Mouse (Mus musculus) regulatory T cell (primary cell): ENCODE measurements around the gene Phactr1.
"Not testable (repeated sequence)": the region's sequence is repeated elsewhere in the genome, so short reads cannot be mapped to it uniquely, and the experiment has no call there.

Experiments used
- in situ Hi-C: fragments of 300-600 bp; cut with MboI, MseI; formaldehyde crosslinking; loops from one replicate; pipeline ENCODE4 v1.15.1; 2025; ENCODE audit warnings: high pct_unique_total_duplicates

The Phactr1 gene

DNA sequence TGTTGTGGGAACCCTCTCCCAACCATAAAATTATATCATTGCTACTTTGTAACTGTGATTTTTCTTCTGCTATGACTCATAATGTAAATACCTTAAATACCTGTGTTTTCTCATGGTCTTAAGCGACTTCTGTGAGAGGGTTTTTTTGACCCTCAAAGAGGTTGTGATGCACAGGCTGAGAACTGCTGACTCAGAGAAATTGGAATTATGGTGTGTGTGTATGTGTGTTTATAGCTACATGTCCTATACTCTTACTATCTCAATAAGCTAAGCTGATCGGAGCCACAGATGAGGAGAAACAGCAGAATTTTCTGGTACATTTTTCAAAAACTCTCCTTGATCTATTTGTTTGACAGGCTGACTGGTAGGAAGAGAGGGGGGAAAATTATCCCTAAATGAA, 239.6 kb downstream of the Phactr1 start:
- in situ Hi-C loops, result no loop called here

GRCm38 (mm10) chr13:42921769-42922450, 241.5 kb downstream of the Phactr1 start:
- in situ Hi-C loops, result no loop called here

DNA sequence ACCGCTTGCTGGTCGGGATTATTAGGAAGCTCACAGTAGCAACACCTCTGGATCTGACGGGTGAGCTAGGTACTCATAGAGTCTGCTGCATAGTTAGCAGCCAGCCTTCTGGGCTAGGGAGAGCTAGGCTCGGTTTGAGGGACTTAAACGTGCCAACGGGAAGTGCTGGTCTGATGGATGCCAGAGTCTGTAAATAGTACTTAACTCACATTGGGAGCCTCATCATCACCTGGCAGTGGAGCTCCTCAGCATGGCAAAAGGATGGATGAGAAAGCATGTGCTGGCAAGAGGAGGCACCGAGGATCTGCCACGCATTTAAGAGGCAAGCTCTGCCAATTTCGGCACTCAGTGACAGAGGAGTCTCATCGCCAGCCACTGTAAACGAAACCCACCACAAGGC, 247.4 kb downstream of the Phactr1 start:
- in situ Hi-C loops, result no loop called here

- in situ Hi-C loops, result no loop called here
These were observed 249.3 kb downstream of the Phactr1 start for GRCm38 (mm10) chr13:42929529-42930235.

GRCm38 (mm10) chr13:42932046-42932445, 251.6 kb downstream of the Phactr1 start:
- in situ Hi-C loops, result no loop called here

- in situ Hi-C loops, result no loop called here
These were observed 254.2 kb downstream of the Phactr1 start for GRCm38 (mm10) chr13:42934538-42935126.

DNA sequence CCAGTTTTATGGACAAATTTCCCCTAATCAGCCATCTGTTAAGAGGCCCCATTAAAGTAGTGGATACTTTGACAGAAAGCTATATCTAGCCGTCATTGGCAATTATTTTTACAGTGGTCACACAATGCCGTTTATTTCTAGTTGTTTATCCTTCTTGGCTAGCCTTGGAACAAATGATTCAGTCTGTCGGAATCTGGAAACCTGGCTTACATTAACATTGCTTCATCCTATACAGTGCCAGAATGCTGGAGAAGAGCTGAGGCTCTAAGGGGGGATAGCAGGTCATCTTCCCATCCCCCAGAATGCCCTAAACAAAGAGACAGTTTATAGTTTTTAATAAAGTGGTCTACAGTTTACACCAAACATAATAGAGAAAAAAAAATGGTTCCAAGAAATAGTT, 257.4 kb downstream of the Phactr1 start:
- in situ Hi-C loops, result no loop called here

- in situ Hi-C loops, result no loop called here
These were observed 257.9 kb downstream of the Phactr1 start for GRCm38 (mm10) chr13:42938346-42938745.

DNA sequence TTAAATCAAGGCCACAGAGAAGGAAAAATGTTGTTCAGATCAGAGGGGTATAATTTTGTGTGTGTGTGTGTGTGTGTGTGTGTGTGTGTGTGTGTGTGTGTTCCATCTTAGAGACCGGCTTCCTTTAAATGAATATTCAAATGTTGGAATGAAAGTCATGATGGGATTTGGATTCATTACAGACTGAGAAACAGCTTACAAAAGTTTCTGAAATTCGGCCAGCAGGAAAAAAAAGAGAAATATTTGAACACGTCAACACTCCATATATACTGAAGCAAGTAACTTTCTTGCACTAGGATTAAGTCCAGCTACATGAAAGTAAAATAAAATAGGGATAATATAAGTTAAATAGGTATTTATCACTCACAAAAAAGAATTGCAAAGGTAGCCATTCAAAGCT, 259.8 kb downstream of the Phactr1 start:
- in situ Hi-C loops, result no loop called here

GRCm38 (mm10) chr13:42944106-42944505, 263.7 kb downstream of the Phactr1 start:
- in situ Hi-C loops, result no loop called here

GRCm38 (mm10) chr13:42945201-42945600, 264.8 kb downstream of the Phactr1 start:
- in situ Hi-C loops, result not testable (repeated sequence)

DNA sequence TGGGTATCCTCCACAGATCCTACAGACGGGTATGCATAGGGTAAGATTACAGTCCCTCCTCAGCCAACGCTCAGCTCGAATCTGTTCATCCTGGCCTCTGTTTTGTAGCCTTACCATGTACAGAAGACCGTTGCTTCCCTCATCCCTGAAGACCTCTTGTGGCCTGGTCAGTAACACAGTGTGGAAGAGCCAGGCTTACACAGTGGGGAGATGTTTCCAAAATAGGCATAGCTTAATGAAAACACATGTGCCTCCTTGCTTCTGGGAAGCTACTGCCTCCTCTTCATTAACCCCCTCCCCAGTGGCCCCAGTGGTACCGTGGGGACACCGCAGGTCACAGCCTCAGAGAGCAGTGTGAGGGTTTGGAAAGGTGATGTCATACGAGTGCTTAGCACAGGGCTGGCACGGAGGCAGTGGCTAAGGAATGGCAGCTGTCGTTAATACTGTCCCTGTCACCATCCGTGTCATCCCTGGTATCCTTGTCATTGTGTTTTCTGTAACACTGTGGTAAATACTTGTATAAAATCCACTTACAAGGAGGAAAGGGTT, 268.4 kb downstream of the Phactr1 start:
- in situ Hi-C loops, result no loop called here

GRCm38 (mm10) chr13:42949336-42949735, 268.9 kb downstream of the Phactr1 start:
- in situ Hi-C loops, result no loop called here

- in situ Hi-C loops, result no loop called here
These were observed 269.6 kb downstream of the Phactr1 start for GRCm38 (mm10) chr13:42950056-42950455.

- in situ Hi-C loops, result no loop called here
These were observed 271.8 kb downstream of the Phactr1 start for GRCm38 (mm10) chr13:42952037-42952721.

DNA sequence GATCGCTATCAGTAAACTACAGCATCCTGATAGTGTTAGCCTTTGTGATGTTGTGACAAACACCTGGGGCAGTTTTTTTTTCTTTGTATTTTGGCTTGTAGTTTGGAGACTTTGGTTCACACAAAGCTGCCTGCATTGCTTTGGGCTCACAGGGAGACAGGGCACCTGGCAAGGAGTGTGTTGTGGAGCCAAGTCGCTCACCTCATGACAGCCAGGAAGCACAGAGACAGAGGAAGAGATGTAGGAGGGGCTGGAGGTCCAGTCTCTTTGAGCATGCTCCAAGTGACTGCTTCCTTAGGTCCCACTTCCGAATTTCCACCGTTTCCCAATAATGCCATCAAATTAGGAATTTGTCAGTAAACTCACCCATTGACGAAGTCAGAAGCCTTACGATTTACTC, 272.6 kb downstream of the Phactr1 start:
- in situ Hi-C loops, result no loop called here

- in situ Hi-C loops, result no loop called here
These were observed 273.7 kb downstream of the Phactr1 start for GRCm38 (mm10) chr13:42954116-42954515.

DNA sequence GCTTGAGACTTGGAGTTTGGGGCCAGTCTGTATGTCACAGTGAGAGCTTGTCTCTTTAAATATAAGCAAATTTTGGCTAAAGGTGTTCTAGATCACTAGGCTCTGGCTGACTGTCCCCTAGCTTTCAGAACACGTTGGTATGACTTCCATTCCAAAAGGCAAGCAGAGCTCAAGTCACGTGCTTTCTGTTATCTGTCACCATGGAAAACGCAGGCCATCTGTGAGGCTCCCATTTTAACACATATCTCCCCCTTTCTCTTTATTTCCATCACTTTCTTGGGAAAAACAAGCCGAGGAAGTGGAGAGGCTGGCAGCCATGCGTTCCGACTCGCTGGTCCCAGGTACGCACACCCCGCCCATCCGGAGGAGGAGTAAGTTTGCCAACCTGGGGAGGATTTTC, 275.9 kb downstream of the Phactr1 start:
- in situ Hi-C loops, result no loop called here

GRCm38 (mm10) chr13:42957856-42958255, 277.4 kb downstream of the Phactr1 start:
- in situ Hi-C loops, result no loop called here

- in situ Hi-C loops, result no loop called here
These were observed 278.4 kb downstream of the Phactr1 start for GRCm38 (mm10) chr13:42958867-42959266.

GRCm38 (mm10) chr13:42961561-42961960, 281.1 kb downstream of the Phactr1 start:
- in situ Hi-C loops, result no loop called here

- in situ Hi-C loops, result no loop called here
These were observed 288.1 kb downstream of the Phactr1 start for GRCm38 (mm10) chr13:42968537-42968936.
